Mouse (Mus musculus): Measurements from ENCODE around the gene Zfp984. TPM values are rescaled to one million over a fixed set of nuclear protein-coding genes. Genes with fewer than 3 reads are reported as not detected.
"Not testable (repeated sequence)": the region's sequence is repeated elsewhere in the genome, so short reads cannot be mapped to it uniquely, and the experiment has no call there.

Gene Zfp984
- total RNA-seq (2014; fragmentation: Nextera tagmentation): 30.4 and 34.9 TPM in 2 replicates
- total RNA-seq (2017): 31.6 and 37.0 TPM in 2 replicates

DNA sequence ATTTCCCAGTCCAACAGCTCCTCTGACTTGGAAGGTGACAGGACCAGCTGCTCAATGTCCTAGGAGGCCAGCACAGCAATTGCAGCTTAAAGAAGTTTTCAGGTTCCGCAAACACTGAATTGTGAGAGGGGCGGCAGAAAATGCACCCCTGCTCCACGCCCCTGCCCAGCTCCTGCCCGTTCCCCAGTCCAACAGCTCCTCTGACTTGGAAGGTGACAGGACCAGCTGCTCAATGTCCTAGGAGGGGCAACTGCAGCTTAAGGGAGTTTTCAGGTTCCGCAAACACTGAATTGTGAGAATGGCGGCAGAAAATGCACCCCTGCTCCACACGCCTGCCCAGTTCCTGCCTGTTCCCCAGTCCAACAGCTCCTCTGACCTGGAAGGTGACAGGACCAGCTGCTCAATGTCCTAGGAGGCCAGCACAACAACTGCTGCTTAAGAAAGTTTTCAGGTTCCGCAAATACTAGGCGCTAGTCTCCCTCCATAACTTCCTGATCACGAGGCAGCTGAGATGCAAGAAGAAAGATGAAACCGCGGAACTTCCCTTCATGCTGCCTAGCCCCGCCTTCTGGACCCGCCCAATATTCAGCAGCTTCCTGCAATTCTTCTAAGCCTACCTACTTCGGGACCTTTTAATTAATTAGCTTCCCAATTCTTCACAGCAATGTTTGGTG lies at the start of gene Zfp984:
TSS of gene Zfp984 (minus strand) at position 497 of the 674 bp plus-strand sequence.
- ATAC-seq (replicated peaks; ENCODE audit: poor library complexity, severe bottlenecking): peak; percentile 92

DNA sequence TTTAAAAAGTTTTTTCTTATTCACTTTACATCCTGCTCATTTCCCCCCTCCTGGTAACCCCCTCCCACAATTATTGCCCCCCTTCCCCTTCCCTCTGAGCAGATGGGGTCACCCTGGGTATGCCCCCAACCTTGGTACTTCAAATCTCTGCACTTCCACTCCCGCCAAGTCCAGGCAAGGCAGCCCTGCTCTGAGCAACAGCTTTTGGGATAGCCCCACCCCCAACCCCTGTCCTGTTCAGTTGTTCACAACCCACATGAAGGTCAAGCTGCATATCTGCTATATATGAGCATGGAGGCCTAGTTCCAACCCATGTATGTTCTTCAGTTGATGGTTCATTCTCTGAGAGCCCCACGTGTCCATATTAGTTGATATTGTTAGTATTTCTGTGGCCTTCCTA lies 41.2 kb upstream of the Zfp984 start:
- no peak for ATAC-seq (replicated peaks; ENCODE audit: poor library complexity, severe bottlenecking)

DNA sequence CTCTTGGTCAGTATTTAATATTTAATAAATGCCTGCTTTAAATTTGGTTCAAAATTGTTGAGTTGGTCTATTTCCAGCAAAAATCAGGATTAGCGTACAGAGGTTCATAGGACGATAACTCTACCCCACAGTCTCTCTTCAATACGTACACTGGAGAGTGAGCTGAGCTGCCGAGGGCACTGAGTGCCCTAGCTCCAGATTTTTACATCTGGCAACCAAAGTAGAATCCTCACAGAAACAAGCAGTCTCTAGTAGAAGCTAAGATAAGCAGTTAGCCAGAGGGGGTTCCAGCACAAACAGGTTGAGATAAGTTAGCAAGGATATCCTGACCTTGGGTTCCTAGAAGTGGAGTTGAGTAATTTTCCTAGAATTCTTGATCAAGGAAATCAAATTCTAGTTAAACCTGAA lies 39.0 kb upstream of the Zfp984 start:
- ATAC-seq (replicated peaks; ENCODE audit: poor library complexity, severe bottlenecking): peak; percentile 32

DNA sequence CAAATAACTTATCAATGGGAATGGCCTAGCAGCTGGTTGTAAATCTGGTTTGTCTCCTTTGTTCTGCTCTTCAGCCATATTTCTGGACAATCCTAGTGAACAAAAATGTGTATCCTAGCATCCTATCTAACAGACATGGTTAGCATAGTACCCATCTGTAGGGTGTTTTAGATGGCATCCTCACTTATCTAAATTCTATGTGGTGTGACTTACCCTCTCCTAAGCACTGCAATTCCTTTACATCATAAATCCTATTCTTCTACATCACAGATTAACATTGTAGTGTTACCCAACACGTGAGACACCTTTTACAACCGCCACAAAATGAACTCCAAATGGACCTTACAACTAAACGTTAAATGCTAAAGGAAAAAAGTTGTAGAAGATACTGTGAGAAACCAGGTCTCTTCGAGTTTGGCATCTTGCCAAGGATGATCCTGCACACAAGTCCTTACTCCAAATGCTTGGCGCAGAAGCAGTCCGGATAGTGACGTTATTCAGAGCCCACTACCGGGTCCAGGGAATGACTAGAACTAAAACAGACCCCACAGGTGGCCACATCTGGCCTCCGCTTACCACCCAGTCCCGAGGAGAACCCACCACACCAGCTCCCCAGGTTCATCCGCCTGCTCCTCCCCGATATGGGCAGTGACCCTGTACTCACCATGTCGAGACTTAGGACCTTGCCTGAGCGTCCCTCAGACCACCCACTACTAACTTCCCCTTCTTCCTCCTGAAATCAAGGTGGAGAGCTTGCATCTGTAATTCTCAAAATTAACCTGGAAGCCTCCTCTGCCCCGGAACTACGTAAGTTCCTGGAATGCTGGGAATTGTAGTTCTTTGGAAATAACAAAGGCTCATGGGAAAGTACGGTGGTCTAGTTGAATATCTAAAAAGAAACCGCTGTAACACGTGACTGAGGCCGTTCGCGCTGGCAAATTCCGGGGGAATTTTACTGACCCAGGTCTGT lies 38.3 kb upstream of the Zfp984 start, which contains the start of gene Zfp933:
TSS of gene Zfp933 (minus strand) at position 753 of the 970 bp plus-strand sequence.
- peak; percentile 91 for ATAC-seq (replicated peaks; ENCODE audit: poor library complexity, severe bottlenecking)

DNA sequence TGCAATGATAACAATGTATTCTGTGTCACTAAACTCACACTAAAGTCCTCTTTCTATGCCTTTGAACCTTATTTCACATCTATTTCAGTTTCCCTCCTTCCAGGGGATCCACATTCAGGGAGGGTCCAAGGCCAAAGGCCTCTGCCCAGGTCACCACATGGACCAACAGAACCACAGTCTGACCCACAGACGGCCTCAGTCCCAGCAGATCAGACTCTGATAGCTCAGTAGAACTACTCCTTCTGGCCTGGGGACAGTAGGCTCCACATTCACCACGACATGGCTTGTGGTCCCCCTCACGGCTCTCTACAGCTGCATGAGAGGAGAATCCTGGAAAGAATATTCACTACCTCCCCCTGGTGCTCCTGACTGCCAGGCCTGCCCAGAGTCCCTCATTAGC lies 33.3 kb upstream of the Zfp984 start:
- ATAC-seq (replicated peaks; ENCODE audit: poor library complexity, severe bottlenecking): no peak

- ATAC-seq (replicated peaks; ENCODE audit: poor library complexity, severe bottlenecking): not testable (repeated sequence)
These were observed 29.7 kb upstream of the Zfp984 start for GRCm38 (mm10) chr4:147839282-147839681.

- no peak for ATAC-seq (replicated peaks; ENCODE audit: poor library complexity, severe bottlenecking)
These were observed 14.8 kb upstream of the Zfp984 start for GRCm38 (mm10) chr4:147824389-147824788.

DNA sequence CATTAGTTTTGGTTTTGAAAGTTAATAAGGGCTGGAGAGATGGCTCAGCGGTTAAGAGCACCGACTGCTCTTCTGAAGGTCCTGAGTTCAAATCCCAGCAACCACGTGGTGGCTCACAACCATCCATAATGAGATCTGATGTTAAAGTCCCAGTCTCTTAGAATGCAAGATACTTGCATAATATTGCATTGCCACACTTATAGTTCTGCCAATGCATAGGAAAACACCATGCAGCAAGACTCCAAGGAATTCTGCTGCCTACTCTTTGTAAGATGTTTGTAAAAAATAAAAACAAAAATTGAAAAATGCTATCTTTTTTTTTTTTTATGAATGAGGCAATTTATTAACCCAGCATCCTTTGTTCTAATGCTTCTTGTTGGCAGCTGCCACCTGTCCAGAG lies 11.8 kb upstream of the Zfp984 start:
- peak; percentile 58; the same call in 1 of the 2 replicates for ATAC-seq (replicated peaks; ENCODE audit: poor library complexity, severe bottlenecking)

GRCm38 (mm10) chr4:147819659-147820058 lies 10.1 kb upstream of the Zfp984 start:
- ATAC-seq (replicated peaks; ENCODE audit: poor library complexity, severe bottlenecking): not testable (repeated sequence)

GRCm38 (mm10) chr4:147814592-147815167 lies 5.1 kb upstream of the Zfp984 start:
- peak; percentile 83 for ATAC-seq (replicated peaks; ENCODE audit: poor library complexity, severe bottlenecking)

DNA sequence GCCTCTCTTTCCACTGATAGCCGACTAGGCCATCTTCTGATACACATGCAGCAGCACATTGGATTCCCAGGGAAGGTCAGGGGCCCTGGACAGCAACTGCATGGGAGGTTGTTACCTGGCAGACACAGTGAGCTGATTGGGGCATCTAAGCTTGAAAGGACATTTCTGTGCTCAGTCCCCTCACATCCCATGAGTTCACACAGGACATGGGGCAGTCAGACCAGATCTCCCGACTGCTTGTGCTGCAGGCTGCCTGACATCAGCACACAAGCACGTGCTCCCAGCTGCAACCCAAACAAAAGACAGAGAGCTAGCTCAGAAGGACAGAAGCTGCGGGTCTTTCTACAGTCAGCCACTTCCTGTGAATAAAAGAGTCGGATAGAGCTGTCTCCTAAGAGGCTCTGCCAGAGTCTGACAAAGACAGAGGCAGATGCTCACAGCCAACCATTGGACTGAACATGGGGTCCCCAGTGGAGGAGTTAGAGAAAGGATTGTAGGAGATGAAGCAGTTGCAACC lies 3.7 kb upstream of the Zfp984 start:
- ATAC-seq (replicated peaks; ENCODE audit: poor library complexity, severe bottlenecking): no peak

DNA sequence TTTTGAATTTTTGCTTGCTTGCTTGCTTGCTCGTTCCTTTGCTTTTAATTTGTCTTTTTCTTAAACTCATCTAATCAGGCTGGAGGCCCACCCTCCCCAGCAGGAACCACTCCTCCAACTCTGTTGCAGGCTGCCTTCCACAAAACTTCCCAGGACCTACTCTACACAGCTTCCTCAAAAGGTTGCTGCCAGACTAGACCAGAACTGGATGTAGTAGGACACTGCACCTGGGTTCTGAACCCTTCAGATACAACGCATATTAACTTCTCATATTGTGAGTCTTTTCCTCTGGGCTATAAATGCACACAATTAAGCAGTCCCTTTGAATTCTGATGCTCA lies 347 bp upstream of the Zfp984 start:
- ATAC-seq (replicated peaks; ENCODE audit: poor library complexity, severe bottlenecking): peak; percentile 30; the same call in 1 of the 2 replicates

DNA sequence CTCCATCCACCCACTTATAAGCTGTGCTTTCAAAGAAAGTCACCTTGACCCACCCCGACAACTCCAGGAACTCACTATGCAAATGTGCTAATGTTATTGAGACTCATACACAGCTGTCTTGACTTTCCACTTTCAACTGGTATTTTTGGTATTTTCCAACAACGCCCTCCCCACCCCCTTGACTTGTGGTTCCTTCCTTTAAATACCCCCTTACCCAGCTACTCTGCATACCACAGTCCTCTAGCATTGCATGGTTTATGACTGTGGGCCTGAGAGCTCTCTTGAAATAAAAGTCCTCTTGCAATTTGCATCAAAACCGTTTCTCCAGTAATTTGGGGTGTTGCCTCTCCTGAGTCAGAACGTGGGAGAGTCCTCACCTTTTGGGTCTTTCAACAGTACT lies 1.1 kb downstream of the Zfp984 start:
- ATAC-seq (replicated peaks; ENCODE audit: poor library complexity, severe bottlenecking): not testable (repeated sequence)

- not testable (repeated sequence) for ATAC-seq (replicated peaks; ENCODE audit: poor library complexity, severe bottlenecking)
These were observed 14.3 kb downstream of the Zfp984 start for GRCm38 (mm10) chr4:147795308-147795707.

- ATAC-seq (replicated peaks; ENCODE audit: poor library complexity, severe bottlenecking): not testable (repeated sequence)
These were observed 15.4 kb downstream of the Zfp984 start for GRCm38 (mm10) chr4:147794026-147794665.

DNA sequence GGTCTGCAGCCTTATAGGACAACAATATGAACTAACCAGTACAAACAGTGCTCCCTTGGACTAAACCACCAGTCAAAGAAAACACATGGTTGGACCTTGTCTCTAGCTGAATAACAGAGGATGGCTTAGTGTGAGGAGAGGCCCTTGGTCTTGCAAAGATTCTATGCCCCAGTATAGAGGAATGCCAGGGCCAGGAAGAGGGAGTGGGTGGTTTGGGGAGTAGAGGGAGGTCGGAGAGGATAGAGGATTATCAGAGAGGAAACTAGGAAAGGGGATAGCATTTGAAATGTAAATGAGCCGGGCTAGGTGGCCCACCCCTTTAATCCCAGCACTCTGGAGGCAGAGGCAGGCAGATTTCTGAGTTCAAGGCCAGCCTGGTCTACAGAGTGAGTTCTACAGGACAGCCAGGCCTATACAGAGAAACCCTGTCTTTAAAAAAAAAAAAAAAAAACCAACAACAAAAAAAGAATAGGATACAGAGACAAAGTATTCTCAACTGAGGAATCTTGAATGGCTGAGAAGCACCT lies 16.1 kb downstream of the Zfp984 start:
- ATAC-seq (replicated peaks; ENCODE audit: poor library complexity, severe bottlenecking): not testable (repeated sequence)

DNA sequence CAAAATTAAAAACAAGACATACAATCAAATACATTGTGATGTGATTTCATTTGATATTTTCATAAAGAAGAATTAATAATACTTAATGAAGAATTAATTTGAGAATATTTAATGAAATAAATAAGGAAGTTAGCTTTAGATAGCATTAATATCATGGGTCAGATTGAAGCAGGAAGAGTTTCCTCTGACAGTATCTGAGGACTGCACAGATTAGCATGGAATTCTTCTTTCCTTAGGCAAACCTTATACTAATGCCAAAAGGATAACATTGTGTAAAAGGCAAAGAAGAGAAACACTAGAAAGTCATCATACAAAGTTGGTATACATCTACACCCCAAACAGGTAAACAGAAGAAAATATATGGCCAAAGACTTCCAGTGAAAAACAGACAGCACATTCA lies 17.9 kb downstream of the Zfp984 start:
- ATAC-seq (replicated peaks; ENCODE audit: poor library complexity, severe bottlenecking): not testable (repeated sequence)

- ATAC-seq (replicated peaks; ENCODE audit: poor library complexity, severe bottlenecking): not testable (repeated sequence)
These were observed 63.3 kb downstream of the Zfp984 start for GRCm38 (mm10) chr4:147746255-147746654.

GRCm38 (mm10) chr4:147738636-147739369 lies 70.8 kb downstream of the Zfp984 start:
- ATAC-seq (replicated peaks; ENCODE audit: poor library complexity, severe bottlenecking): peak; percentile 77
